Mouse (Mus musculus) lung, postnatal 4 days (tissue): Measurements from ENCODE around the gene Hipk4.

Experiments used
- DNase-seq, 2 experiments: peaks; one replicate each; pipeline ENCODE4 v3.0.0; 2021

Hipk4 gene

DNA sequence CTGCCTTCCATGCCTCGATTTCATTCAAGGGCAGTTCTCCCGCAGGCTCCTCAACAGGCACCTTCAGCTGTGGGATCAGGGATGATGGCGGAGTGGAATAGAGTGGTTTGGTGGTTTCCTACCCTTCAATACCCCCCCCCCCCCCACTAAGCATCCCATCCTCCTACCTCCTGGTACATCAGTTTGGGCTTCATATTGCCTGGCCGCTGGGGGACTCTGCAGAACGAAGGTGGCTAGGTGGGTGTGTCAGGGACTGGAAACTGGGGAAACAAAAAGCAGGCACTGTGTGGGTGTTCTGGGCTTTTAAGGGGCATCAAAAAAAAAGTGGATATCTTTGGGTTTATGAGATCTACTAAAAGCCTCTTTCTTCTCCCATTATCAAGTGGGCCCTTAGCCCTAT is 18.9 kb downstream of the Hipk4 start:
- no peak for DNase-seq

- peak; percentile 89 to 91 for DNase-seq
Measured at GRCm38 (mm10) chr7:27542392-27543033, 19.4 kb downstream of the Hipk4 start.

GRCm38 (mm10) chr7:27543065-27543464 is 20.0 kb downstream of the Hipk4 start:
- no peak for DNase-seq

DNA sequence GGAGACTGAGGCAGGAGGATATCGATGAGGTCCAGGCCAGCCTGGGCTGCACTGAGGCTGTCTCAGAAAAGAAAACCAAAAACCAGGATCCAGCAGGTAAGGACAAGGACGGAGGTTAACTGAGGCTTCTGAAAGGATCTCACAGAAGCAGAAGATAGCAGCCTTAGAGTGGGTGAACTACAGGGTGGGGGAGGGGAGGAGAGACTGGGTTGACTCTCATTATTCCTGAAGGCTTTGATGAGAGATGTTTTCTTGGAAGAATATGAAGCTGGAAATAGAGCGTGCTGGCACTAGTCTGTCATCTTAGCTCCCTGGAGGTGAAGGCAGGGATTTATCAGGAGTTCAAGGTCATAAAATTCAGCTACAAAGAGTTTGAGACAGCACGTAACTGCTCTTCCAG is 20.8 kb downstream of the Hipk4 start:
- no peak for DNase-seq

DNA sequence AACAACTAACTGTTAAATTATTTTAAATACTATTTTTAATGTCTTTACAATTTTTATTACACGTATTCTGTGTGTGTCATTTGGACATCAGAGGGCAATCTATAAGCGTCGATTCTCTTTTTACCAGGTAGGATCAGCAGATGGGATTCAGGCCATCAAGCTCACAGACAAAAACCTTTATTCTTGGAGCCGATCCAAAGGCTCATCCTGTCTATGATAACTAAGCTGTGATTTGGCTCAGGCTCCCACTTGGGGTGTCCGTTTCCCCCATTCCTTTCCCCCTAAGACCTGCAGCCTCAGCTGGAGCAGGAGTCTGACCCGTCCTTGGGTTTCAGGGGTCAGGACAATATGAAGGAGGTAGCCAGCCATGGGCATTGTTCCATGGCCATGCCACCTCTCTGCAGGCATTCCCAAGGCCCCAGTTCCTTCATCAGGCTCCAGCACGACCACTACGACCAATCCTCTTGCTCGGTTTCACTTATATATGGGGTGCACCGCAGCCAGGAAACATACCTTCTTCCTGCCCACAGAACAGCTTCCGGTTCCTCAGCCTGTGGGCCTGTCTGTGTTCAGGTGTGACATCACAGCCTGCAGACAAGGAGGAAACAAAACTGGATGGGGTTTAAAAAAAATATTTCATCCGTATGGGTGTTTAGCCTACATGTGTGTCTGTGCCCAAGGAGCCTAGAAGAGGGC is 21.8 kb downstream of the Hipk4 start:
- peak; percentile 40 to 43 for DNase-seq

DNA sequence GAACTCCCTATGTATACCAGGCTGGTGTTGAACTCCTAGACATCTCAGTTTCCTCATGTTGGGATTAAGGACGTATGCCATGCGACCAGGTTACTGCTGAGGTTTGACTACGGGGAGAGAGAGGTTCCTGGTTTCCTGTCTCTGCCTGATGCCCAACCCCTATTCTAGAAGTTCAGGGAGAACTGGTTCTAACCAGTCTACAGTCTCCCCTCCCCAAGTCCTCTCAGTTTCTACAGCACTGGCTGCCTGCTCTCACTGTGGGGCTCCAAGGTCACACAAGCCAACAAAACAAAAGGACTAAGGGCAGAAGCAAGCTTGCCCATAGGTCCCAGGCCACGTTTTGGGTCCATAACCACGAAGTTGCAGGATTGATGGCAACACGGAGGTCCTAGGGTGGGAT is 26.5 kb downstream of the Hipk4 start:
- no peak for DNase-seq

GRCm38 (mm10) chr7:27552070-27552469 is 29.0 kb downstream of the Hipk4 start:
- DNase-seq: no peak

GRCm38 (mm10) chr7:27552931-27553513 is 30.0 kb downstream of the Hipk4 start, which contains the start of the genes Pld3 and 2310022A10Rik:
Gene Pld3 (minus strand): TSS chr7:27553218.
Gene 2310022A10Rik (plus strand): TSS chr7:27553233.
- peak; percentile 96 to 98 for DNase-seq

GRCm38 (mm10) chr7:27560291-27560887 is 37.3 kb downstream of the Hipk4 start:
- peak in 1 of 2 experiments; percentile 44 for DNase-seq

GRCm38 (mm10) chr7:27560978-27561377 is 37.9 kb downstream of the Hipk4 start:
- no peak for DNase-seq

DNA sequence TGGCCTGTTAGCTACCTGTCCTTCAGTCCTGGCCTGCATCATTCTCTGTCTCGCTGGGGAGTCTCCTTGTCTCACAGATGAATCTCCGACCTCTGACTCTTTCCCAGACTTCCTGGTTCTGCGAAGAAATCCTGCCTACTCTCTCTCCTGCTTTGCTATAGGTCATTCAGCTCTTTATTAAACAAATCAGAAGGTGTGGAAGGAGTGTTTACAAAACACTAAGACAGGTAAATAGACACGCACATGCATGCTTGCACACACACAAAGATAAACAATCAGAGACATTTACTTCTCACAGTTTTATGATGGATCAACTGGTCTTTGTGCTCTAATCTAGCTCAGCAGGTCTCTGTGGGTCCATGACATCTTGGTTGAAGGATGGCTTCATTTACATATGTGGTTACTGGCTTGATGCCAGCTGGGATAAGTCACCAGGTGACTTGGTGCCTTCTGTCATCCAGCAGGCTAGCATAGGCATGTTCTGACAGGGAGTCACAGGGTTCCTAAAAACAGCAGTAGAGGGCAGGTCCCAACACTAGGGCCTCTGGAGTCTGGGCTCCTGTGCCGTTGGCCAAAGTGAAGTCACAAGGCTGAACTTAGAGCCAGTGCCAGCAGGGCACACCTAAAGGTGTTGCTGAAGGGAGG is 46.6 kb downstream of the Hipk4 start:
- DNase-seq: no peak

GRCm38 (mm10) chr7:27572133-27572532 is 49.1 kb downstream of the Hipk4 start:
- DNase-seq: no peak

DNA sequence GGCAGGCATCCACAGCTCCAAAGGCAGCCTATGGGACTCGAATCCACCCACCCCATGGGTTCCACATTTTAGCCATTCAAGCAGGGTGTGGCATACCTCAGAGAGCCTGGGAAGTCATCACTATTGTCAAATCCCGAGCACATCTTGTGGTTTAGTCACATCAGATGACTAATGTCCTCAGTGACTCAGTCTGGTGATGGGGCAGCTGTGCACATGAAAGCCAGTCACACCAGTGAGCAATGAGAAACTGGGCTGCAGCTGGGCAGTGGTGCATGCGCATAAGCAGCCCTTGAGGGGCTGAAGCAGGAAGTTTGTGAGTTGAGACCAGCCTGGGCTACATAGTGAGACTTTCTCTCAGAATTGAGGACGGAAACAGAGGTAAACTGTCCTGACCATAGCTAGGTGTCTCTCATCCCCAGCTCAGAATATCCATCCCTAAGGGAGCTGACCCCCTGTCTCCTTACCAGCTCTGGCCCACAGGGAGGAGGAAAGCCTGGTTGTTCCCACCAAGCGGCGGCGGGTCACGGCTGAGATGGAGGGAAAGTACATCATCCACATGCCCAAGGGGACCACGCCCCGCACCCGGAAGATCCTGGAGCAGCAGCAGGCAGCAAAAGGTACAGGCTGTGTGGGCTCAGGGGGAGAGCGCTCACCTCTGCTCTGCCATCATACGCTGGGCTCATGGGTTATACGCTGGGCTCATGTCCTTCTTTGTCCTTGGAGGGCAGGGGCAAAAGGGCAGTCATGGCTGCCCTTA is 51.2 kb downstream of the Hipk4 start:
- DNase-seq: no peak

- DNase-seq: peak; percentile 42 to 62
Measured at GRCm38 (mm10) chr7:27576914-27577313, 53.8 kb downstream of the Hipk4 start.

DNA sequence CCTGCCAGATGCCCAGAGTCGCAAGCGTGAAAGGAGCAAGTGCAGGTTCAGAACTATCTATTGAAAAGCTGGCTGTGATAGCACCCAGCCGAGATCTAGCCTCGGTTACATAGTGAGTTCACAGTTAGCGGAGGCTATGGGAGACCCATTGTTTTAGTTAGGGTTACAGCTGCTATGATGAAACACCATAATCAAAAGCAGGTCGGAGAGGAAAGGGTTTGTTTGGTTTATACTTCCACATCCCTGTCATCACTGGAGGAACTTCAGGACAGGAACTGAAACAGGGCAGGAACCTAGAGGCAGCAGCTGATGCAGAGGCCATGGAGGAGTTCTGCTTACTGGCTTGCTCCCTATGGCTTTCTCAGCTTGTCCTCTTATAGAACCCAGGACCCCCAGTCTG is 54.5 kb downstream of the Hipk4 start:
- DNase-seq: no peak

GRCm38 (mm10) chr7:27578465-27578864 is 55.4 kb downstream of the Hipk4 start:
- peak in 1 of 2 experiments; percentile 27 for DNase-seq

DNA sequence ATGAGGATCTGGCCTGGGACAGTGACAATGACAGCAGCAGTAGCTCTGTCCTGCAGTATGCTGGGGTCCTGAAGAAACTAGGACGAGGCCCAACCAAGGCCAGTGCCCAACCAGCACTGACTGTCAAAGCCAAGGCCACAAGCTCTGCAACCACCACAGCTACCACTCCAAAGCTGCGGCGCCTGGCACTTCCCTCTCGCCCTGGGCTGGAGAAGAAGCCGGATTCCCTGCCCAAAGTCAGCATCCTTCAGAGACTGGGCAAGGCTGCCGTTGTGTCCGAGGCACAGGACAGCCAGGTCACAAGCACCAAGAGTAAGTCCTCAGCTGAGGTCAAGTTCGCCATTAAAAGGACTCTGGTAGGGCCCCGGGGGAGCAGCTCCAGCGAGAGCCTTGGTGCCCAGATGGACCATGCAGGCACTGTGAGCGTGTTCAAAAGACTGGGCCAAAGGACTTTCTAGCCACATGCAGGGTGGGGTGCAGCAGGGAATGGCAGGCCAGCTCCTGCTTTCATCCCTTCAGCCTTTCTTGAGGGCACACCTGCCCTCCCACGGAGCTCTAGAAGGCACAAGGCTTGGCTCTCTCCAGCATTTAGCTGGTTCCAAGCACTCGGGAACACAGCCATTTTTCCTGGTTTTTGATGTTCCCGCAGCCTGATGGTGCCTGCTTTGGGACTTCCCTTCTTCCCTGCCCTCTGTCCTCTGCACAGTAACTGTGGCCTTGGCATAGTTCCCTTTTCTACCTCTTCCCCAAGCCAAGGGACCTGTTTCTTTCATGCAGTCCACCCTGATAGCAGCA is 57.5 kb downstream of the Hipk4 start:
- DNase-seq: no peak
